Mouse (Mus musculus): Measurements from ENCODE around the gene Hist1h2bk.
"Not testable (repeated sequence)": the region's sequence is repeated elsewhere in the genome, so short reads cannot be mapped to it uniquely, and the experiment has no call there.

Hist1h2bk gene

DNA sequence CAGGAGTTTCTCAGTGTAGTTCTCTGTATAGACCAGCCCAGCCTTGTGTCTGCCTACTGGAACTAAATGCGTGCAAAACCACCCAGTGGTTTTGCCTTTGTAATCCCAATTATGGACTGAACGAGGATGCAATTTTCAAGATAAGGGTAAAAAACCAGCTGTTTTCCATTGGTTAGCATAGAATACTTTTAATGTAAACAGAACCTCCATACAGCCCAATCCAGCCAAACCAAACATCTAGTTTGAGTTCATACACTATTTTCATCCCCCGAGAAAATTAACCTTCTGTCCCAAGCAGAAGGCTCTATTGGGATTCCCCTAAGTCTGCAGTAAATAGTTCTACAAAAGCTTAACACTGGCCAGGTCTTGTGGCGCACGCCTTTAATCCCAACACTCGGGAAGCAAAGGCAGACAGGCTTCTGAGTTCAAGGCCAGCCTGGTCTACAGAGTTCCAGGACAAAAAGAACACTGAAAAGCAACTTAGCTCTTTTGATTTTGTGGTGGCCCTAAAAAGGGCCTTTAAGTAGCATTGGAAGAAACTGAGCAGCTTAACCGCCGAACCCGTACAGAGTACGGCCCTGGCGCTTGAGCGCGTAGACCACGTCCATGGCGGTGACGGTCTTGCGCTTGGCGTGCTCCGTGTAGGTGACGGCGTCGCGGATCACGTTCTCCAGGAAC, 4.9 kb downstream of the Hist1h2bk start:
- DNase-seq (ENCODE audit: low spot score), result no peak

DNA sequence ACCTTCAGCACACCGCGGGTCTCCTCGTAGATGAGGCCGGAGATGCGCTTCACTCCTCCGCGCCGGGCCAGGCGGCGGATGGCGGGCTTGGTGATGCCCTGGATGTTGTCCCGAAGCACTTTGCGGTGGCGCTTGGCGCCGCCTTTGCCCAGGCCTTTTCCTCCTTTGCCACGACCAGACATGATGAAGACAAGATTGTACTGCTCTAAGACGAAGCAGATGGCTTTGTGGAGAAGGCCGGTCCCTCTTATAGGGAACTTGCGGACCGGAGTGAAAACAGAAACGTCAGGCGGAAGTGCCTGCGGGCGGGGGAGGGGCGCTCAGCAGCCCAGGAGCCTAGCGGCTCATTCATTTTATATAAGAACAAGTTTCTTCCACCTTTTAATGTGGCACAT, 5.5 kb downstream of the Hist1h2bk start, which contains the start of gene Hist1h4i:
TSS of gene Hist1h4i (minus strand) at position 221 of the 395 bp plus-strand sequence.
- peak; percentile 98 for DNase-seq (ENCODE audit: low spot score)

DNA sequence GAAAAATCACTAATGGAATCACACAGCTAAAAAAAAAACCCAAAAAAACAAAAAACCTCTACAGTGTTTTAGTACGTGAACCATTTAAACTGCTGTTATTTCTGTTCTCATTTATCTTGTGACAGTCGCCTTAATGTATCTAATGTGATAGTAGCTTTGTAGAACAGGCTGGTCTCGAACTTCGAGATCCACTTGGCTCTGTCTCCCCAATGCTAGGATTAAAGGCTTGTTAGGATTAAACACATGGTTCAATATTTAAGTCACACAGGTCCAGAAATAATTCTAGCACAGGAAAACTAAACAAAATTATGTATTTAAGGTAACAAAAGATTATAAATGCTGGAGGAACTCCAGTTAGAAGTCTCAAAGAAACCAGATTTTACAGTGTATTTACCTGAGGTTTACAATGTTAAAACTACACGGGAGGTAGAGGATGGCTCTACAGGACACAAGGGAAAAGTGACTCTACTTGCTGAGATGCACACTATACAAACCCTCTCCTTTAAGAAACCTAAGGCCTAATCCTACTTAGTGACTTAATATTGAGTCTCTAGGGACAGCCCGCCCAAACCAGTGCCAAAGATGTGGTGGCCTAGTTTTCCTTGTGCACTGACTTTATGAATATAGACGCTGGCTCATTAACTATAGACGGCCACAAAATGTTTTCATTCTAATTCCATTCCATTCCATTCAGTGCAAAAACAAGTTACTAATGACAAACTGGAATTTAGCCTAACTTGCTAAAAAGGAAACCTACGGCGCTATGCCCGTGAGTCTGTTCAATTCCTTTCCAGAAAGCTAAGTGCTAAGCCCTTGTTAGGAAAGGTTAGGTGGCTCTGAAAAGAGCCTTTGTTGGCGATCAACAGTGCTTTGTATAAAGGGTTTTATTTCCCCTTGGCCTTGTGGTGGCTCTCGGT, 6.2 kb downstream of the Hist1h2bk start:
- no peak for DNase-seq (ENCODE audit: low spot score)

DNA sequence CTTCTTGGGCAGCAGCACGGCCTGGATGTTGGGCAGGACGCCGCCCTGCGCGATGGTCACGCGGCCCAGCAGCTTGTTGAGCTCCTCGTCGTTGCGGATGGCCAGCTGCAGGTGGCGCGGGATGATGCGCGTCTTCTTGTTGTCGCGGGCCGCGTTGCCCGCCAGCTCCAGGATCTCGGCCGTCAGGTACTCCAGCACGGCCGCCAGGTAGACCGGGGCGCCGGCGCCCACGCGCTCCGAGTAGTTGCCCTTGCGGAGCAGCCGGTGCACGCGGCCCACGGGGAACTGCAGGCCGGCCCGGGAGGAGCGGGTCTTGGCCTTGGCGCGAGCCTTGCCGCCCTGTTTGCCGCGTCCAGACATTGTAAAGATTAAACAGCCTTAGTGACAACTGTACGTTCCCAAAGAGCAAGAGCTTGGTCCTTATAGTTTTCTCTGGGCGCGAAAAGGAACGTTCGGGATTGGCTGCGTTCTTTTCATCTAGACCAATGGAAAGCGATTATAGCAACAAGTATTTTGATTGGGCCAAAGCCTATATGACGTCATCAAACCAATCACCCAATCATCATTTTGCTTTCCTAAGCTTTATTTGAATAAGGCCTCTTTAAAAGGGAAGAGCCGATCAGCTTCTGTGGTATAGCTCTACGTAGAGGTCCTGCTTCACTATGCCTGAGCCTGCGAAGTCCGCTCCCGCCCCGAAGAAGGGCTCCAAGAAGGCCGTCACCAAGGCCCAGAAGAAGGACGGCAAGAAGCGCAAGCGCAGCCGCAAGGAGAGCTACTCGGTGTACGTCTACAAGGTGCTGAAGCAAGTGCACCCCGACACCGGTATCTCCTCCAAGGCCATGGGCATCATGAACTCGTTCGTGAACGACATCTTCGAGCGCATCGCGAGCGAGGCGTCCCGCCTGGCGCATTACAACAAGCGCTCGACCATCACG, 7.2 kb downstream of the Hist1h2bk start, which contains the start of the genes Hist1h2ag and Hist1h2bj:
TSS of gene Hist1h2ag (minus strand) at position 377 of the 935 bp plus-strand sequence.
TSS of gene Hist1h2bj (plus strand) at position 647 of the 935 bp plus-strand sequence.
- peak; percentile 81 for DNase-seq (ENCODE audit: low spot score)

DNA sequence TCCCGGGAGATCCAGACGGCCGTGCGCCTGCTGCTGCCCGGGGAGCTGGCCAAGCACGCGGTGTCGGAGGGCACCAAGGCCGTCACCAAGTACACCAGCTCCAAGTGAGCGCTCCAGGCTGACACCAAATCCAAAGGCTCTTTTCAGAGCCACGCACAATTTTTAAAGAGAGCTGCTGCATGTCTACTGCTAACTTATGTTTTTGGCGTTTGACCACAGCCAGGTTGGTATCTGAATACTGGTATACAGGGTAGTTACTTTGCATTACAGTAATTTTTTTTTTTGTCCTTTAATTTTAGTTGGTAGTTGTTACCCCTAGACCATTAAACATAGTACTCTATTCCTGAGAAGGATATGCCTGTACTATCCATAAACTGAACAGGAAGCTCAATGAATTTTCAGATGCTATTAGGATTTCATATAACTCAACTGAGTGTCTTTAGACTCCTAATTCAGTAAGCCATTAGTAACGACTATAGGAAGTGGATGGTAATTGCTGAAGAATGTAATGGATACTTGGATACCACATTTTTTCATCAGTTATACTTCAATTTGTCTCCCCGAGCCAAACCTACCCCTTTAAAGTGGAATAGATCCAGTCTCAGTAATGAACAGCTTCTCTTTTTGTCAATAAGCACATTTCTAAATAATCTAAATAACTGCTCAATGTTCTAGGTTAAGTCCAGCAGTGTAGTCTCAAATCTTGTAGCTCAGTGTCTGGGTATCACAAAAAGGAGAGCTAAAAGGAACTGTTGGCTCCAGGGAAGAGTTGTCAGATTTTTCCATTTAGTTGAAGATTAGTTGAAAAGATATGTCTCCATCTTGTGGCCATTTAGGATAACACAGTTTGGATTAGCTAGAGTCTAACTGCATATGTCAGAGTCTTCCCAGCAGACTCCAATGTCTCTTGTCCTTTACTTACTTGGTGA, 8.1 kb downstream of the Hist1h2bk start:
- DNase-seq (ENCODE audit: low spot score), result no peak

DNA sequence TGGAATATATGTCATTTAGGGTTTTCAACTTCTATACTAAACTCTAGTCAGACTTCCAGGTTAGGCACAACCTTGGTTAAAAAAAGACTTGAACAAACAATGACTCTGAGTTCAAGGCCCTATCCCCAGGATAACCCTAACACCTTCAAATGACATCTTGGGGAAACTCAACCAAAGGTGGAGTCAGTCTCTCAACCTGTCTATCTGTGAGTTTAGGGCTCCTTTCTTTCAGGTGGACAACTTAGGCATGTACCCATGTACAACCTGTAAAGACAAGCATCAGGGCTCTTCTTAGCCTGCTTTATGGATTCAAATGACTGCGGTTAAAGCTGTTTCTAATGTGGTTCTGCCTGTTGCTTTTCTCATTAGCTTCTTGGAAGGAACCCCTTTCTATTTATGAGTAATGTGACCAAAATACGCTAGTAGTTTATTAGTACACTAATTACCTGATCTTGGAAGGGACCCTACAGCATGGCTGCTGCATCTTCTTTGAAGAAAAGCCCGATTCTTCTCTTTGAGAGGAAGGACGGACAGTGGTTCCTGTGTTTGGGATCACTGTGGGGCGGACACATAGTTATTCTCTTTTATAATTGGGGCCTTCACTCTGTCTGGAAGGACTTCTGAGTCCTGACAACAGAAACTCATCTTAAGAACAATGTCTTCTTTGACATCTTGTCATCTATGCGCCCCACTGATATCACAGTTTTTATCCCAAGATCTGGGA, 8.9 kb downstream of the Hist1h2bk start:
- no peak for DNase-seq (ENCODE audit: low spot score)

DNA sequence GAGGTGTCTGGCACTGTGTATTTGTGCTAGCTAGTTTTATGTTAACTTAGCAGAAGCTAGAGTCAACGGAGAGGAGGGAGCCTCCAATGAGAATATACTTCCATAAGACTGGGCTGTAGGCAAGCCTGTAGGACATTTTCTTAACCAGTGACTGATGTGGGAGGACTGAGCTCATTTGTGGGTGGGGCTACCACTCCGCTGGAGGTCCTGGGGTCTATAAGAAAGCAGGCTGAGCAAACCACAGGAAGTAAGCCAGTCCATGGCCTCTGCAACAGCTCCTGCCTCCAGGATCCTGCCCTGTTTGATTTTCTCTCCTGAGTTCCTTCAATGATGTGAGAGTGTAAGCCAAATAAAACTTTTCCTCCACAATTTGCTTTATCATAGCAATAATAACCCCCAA, 9.6 kb downstream of the Hist1h2bk start:
- no peak for DNase-seq (ENCODE audit: low spot score)

DNA sequence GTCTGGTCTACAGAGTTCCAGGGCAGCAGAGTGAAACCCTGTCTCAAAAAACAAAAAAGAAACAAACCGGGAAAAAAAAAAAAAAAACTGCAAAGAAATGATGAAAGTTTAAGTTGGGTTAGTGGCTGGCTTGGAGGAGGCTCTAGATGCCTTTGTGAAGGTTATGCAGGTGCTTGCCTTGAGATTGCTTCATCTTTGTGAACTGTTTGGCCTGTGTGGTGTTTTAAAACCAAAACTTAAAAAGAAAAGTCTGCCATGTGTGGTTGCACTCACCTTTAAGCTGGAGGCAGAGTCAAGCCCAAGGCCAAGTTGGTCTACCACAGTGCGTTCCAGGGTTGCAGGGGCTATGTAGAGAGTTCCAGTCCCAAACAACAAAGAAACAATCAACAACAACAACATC, 13.4 kb downstream of the Hist1h2bk start:
- no peak for DNase-seq (ENCODE audit: low spot score)

DNA sequence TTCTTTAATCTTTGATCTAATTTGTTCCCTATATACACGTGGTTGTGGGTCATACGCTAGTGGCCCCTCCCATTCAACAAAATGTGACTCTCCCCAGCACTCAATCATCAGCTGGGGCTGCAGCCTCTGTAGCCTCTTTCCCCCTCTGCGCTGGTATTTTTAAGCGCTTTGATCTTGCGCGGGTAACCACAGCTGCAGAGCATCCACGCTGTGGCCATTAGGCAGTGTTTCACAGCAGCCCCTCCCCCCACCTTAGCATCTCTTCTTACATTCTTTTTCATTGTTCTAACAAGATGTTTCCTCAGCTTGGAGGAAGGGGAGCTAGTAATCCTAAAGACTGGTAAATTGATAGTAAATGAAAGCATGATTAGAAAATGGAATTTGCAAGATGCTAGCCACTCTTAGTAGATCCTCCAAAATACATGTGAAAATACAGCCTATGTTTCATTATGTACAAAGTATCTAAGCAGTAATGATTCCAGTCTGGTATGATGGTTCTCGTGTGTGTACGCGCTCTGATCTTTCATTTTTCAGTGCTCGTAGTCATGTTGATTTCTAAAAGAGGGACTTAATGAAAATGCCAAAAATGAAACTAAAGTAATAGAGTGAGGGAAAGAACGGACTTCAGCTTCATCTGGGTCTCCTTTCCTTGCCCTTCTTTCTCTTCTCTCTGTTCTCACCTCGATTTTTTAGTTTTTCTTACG, 14.2 kb downstream of the Hist1h2bk start:
- no peak for DNase-seq (ENCODE audit: low spot score)

DNA sequence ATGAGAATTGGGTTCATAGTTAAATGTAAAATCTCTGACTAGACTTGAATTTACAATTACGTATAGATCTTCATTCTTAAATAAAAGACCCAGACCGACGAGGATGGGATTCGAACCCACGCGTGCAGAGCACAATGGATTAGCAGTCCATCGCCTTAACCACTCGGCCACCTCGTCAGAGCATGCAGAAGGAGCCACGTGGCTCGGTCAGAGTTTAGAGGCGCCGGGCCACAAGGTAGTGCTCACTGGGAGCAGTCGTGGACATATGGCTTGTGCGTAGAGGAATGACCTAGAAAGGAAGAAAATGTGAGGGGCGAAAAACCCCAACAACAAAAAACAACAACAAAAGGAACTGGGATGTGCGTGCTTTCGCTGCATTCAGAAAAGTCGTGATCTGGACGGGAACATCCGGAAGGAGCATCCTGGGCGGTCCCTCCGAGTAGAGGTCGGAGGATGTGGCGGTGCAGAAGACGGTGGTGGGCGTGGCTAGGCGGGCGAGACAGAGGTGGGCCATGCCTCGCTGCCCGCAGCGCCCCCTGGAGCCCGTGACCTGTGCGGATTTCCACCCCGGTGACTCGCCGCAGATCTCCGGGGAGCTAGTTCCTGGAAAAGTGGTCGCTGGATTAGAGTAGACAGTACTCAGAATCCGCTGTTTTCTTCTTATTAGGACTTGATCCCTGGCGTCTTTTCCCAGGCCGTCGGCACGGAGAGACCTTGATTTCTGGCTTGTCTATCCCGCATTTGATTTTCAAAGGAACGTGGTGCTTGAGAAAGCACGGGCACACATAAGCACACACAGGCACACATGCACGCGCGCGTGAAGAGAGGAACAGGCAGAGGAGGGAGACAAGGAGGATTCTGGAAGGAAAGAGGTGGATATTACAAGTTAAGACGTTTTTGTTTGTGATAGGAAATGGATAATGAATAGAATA, 15.2 kb downstream of the Hist1h2bk start:
- peak; percentile 75 for DNase-seq (ENCODE audit: low spot score)

DNA sequence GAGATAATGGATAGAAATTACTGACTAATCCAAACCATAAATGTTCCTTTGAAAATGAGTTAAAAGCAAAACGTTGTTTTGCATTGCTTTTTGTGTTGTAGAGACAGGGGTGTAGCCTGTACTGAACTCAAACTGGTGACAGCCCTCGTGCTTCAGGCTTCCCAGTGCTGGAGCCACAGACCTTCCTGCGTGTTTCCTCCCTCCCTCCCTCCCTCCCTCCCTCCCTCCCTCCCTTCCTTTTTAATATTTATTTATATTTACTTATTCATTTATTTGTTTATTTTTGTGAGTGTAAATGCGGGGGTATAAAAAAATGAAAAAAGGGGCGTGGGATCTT, 15.8 kb downstream of the Hist1h2bk start:
- DNase-seq (ENCODE audit: low spot score), result no peak

DNA sequence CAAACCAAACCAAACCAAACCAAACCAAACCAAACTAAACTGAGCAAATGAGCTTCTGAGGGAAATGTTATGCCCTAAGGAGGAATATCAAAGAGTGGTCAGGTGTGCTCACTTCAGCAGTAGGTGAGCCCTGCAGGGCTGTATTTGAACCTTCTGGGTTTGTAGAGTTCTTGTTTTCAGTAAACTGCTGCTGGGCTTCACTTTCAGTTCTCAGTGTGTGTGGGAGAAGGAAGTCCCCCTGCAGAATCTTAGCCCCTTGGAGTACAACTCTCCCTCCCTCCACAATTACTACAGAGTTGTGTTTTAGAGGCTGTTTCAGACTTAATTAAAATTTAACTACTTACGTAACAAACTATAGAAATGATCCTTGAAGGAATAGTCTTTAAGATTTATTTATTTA, 18.1 kb downstream of the Hist1h2bk start:
- DNase-seq (ENCODE audit: low spot score), result no peak

DNA sequence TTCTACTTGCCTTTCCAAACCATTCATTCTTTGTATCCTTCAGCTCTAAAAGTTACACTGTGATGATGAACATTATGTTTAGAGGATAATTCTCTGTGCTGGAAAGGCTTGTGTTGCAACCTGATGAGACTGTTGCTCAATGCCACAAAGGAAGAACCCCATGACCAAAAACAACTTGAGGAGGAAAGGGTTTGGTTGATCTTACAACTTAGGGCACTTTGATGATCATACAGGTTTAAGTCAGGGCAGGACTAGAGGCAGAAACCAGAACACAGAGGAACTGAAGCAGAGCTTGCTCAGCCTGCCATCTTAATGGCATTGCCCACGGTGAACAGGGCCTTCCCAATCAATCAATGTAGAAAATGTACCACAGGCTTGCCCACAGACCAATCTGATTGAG, 25.8 kb downstream of the Hist1h2bk start:
- DNase-seq (ENCODE audit: low spot score), result no peak

DNA sequence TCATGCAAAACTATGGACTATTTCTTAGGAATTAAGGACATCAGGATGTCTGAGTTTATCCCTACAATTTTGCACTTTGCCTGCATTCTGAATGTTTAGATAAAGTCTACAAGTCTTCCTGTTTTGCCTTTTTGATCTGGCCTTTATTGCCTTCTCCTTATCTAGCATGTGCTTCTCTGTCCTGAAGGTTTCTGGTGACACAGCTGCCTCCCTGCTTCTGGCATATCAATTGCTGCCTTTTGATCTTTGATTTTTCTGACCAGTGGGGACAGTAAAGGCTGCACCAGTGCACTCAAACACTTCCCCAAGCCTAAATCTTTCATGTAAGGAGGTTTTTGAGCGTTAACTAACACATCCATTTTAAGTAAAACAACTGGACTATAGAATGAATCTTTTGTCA, 27.8 kb downstream of the Hist1h2bk start:
- DNase-seq (ENCODE audit: low spot score), result no peak

DNA sequence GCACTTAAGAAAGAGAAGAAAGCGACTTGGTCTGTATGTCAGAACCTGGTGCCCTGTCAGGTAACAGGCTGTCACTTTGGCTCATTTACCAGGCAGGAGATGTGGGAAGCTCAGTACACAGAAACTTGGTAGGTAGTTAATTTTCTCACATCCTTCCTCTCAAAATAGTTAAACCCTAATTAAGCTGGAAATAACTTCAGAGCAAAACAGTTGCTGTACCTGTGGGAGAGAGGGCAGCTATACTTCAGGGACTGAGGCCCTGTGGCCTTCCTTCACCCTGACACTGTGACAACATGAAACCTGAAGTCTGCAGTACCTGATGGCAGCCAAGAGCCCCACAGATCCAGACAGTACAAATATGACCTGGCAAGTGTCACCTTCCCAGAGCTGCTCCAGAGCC, 48.5 kb downstream of the Hist1h2bk start, which contains the start of gene Vmn1r188:
TSS of gene Vmn1r188 (plus strand) at position 301 of the 400 bp plus-strand sequence.
- DNase-seq (ENCODE audit: low spot score), result not testable (repeated sequence)

All from ovary, postnatal 14 days (tissue).